Mouse (Mus musculus): ENCODE measurements at regions not wholly inside any gene's neighbourhood (a gene's known extent, or its start where the extent isn't known, plus 50 kb on each side); places are given as distances from the start of the nearest gene placed in this dataset.

DNA sequence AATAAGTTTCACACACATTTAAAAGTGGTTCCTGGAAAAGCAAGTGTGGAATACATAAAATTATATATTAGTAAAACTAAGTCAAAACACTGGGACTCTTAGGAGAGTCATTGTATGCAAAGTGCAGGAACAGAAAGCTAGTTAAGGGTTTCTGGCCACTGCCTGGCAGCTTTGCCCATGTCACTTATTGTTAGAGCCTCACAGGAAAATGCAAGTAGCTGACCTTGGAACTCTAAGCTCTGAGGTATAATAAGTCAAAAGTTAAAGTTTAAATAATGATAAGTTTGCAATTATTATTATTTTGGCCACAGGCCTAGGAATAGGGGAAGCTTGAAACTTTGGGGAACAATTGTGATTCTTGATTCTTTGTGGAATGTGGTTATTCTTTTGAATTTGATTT lies 3858.8 kb downstream of the 9330182O14Rik start:
- no peak overlapping the region for H3K4me3 ChIP-seq (ENCODE audit: insufficient read depth, low read depth, low read length)
- H3K27ac ChIP-seq (ENCODE audit: insufficient read depth, low read depth, low read length): no peak overlapping the region
- H3K4me1 ChIP-seq (ENCODE audit: control insufficient read depth, insufficient read depth, low read length): no peaks in the 10 kb centered on the region
- H3K36me3 ChIP-seq (ENCODE audit: control insufficient read depth, insufficient read depth, low read length): no peaks in the 10 kb centered on the region
- TF ChIP-seq CTCF (conservative IDR thresholded peaks at IDR 0.05; ENCODE audit: insufficient read depth, insufficient read length, low read depth, low read length): no peak
- no peak for TF ChIP-seq POLR2A (IDR thresholded peaks at IDR 0.05; ENCODE audit: low read depth, low read length)
- peak; percentile 64 for DNase-seq
- no peaks in the 10 kb centered on the region for H3K27me3 ChIP-seq (replicated peaks; ENCODE audit: control insufficient read depth, insufficient read depth, low read length)

DNA sequence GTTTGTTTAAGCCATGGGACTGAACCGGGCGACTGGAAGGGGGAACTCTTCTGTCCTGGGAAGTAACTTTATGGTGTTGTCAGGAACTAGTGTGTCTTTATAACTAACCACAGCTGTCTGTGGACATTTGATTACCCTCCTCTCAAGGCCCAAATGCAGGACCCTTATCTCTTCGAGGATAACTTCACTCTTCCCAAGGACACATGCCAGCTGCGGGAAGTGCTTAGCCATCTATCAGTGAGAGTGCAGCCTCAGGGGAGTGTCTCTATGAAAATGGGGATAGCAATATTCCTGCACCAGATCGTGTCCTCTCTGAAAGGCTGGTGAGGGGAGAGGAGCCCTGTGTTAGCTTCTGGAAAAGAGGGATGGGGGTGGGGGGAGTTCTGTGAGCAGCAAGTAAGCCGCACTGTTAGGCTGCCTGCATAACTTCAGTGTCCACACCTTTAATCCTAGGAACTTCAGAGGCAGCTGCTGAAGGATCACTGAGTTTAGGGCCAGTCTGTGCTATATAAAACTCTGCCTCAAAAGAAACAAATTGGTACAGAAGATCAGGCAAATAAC lies 3892.4 kb downstream of the 9330182O14Rik start:
- DNase-seq: no peak
- H3K27ac ChIP-seq (ENCODE audit: insufficient read depth, low read depth, low read length): no peak overlapping the region
- H3K4me3 ChIP-seq (ENCODE audit: insufficient read depth, low read depth, low read length): no peak overlapping the region
- H3K27me3 ChIP-seq (replicated peaks; ENCODE audit: control insufficient read depth, insufficient read depth, low read length): no peaks in the 10 kb centered on the region
- no peak for TF ChIP-seq CTCF (conservative IDR thresholded peaks at IDR 0.05; ENCODE audit: insufficient read depth, insufficient read length, low read depth, low read length)
- no peak for TF ChIP-seq POLR2A (IDR thresholded peaks at IDR 0.05; ENCODE audit: low read depth, low read length)
- no peaks in the 10 kb centered on the region for H3K36me3 ChIP-seq (ENCODE audit: control insufficient read depth, insufficient read depth, low read length)
- WGBS: 32% methylated on average over 6 of the region's 6 CpGs
- no peaks in the 10 kb centered on the region for H3K4me1 ChIP-seq (ENCODE audit: control insufficient read depth, insufficient read depth, low read length)

DNA sequence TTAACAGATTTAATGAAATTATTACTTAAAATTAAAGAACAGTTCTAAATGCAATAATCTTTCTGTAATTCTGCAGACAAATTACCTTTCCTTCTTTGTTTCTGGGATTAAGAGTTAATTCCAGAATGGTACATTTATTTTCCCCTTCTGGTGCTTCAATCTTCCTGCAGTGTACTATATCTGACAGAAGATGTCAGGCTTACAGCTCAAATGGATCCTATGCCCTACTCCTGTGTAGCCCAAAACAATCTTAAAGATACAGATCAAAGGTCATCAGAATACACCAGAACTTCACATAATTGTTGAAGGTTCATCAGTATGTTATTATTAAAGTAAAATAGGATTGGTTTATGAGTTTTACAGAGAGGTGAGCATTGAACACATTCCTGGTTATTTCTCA lies 3901.7 kb downstream of the 9330182O14Rik start:
- Histone ChIP-seq H3K36me3 (ENCODE audit: control insufficient read depth, insufficient read depth, low read length) (no peaks in the 10 kb centered on the region), H3K4me1 (ENCODE audit: control insufficient read depth, insufficient read depth, low read length) (no peaks in the 10 kb centered on the region), H3K4me3 (ENCODE audit: insufficient read depth, low read depth, low read length) (no peak overlapping the region), H3K27me3 (replicated peaks; ENCODE audit: control insufficient read depth, insufficient read depth, low read length) (no peaks in the 10 kb centered on the region), H3K27ac (ENCODE audit: insufficient read depth, low read depth, low read length) (no peak overlapping the region)
- TF ChIP-seq POLR2A (IDR thresholded peaks at IDR 0.05; ENCODE audit: low read depth, low read length) (no peak), CTCF (conservative IDR thresholded peaks at IDR 0.05; ENCODE audit: insufficient read depth, insufficient read length, low read depth, low read length) (no peak)
- peak; percentile 25 for DNase-seq

- H3K27ac ChIP-seq (ENCODE audit: insufficient read depth, low read depth, low read length): no peak overlapping the region
- TF ChIP-seq POLR2A (IDR thresholded peaks at IDR 0.05; ENCODE audit: low read depth, low read length) (no peak), CTCF (conservative IDR thresholded peaks at IDR 0.05; ENCODE audit: insufficient read depth, insufficient read length, low read depth, low read length) (no peak)
- H3K36me3 ChIP-seq (ENCODE audit: control insufficient read depth, insufficient read depth, low read length): no peaks in the 10 kb centered on the region
- H3K4me3 ChIP-seq (ENCODE audit: insufficient read depth, low read depth, low read length): no peak overlapping the region
- H3K27me3 ChIP-seq (replicated peaks; ENCODE audit: control insufficient read depth, insufficient read depth, low read length): no peaks in the 10 kb centered on the region
- no peak for DNase-seq
- no peaks in the 10 kb centered on the region for H3K4me1 ChIP-seq (ENCODE audit: control insufficient read depth, insufficient read depth, low read length)
Measured at GRCm38 (mm10) chr15:44037893-44038292, 3903.7 kb downstream of the 9330182O14Rik start.

DNA sequence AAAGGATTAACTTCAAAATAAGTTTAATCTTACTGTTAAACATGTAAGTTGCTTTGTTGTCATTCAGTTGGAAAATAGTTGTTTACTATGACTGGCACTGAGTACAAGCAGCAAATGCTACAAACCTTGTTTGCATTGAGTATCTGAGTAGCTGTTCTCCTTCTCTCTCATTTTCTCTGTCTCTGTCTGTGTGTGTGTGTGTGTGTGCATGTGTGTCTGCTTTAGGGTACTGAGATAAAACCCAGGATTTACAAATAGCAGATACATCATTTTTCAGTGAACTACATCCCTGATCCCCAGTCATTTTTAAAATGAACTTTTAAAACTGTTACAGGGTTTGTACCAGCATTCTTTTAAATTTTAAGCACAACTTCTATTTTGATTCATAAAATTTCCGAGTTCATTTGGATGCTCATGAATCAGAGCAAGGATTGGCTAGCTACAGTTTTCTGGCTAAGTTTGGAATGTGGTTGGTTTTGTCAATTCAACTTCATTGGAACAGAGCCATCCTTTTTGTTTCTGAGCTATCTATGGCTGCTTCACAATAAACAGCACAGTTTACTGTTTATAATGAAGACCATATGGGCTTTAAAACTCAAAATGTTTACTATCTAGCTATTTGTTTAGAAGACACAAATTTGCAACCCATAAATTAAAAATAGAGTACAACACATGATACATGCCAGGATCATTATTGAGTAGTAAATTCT lies 3916.6 kb downstream of the 9330182O14Rik start:
- Histone ChIP-seq H3K27me3 (replicated peaks; ENCODE audit: control insufficient read depth, insufficient read depth, low read length) (no peaks in the 10 kb centered on the region), H3K36me3 (ENCODE audit: control insufficient read depth, insufficient read depth, low read length) (no peaks in the 10 kb centered on the region), H3K4me3 (ENCODE audit: insufficient read depth, low read depth, low read length) (no peak overlapping the region), H3K27ac (ENCODE audit: insufficient read depth, low read depth, low read length) (no peak overlapping the region), H3K4me1 (ENCODE audit: control insufficient read depth, insufficient read depth, low read length) (no peaks in the 10 kb centered on the region)
- 53% methylated on average over 1 of the region's 1 CpGs for WGBS
- TF ChIP-seq CTCF (conservative IDR thresholded peaks at IDR 0.05; ENCODE audit: insufficient read depth, insufficient read length, low read depth, low read length): no peak
- DNase-seq: no peak

DNA sequence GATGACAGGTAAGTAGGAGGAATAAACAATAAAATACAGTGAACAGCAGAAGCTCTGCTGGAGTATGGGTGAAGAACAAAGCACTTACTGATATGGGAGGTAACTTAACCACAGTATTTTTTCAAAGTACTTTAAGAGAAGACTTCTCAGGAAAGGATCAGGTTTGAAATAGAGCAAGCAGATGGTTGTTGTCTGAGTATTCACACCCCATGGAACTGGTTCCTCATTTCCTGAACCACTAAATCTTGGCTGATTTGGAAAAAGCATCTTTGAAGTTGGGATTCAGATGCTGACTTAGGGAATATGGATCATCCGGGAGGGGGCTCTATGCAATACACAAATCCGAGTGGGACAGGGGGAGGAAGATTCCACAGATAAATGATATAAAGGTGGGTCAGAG lies 3930.7 kb downstream of the 9330182O14Rik start:
- no peaks in the 10 kb centered on the region for H3K4me1 ChIP-seq (ENCODE audit: control insufficient read depth, insufficient read depth, low read length)
- H3K4me3 ChIP-seq (ENCODE audit: insufficient read depth, low read depth, low read length): no peak overlapping the region
- H3K27ac ChIP-seq (ENCODE audit: insufficient read depth, low read depth, low read length): no peak overlapping the region
- no peaks in the 10 kb centered on the region for H3K27me3 ChIP-seq (replicated peaks; ENCODE audit: control insufficient read depth, insufficient read depth, low read length)
- no peaks in the 10 kb centered on the region for H3K36me3 ChIP-seq (ENCODE audit: control insufficient read depth, insufficient read depth, low read length)
- no peak for TF ChIP-seq CTCF (conservative IDR thresholded peaks at IDR 0.05; ENCODE audit: insufficient read depth, insufficient read length, low read depth, low read length)
- no peak for TF ChIP-seq POLR2A (IDR thresholded peaks at IDR 0.05; ENCODE audit: low read depth, low read length)
- no peak for DNase-seq
- 39% methylated on average over 2 of the region's 2 CpGs for WGBS

- peak; percentile 87 for DNase-seq
- WGBS: 36% methylated on average over 1 of the region's 1 CpGs
- Histone ChIP-seq H3K36me3 (ENCODE audit: control insufficient read depth, insufficient read depth, low read length) (no peaks in the 10 kb centered on the region), H3K4me1 (ENCODE audit: control insufficient read depth, insufficient read depth, low read length) (peaks cover 7% of the 10 kb centered on the region; the same call in 1 of the 2 replicates), H3K27me3 (replicated peaks; ENCODE audit: control insufficient read depth, insufficient read depth, low read length) (no peaks in the 10 kb centered on the region), H3K27ac (ENCODE audit: insufficient read depth, low read depth, low read length) (no peak overlapping the region), H3K4me3 (ENCODE audit: insufficient read depth, low read depth, low read length) (no peak overlapping the region)
- TF ChIP-seq POLR2A (IDR thresholded peaks at IDR 0.05; ENCODE audit: low read depth, low read length): no peak
- no peak for TF ChIP-seq CTCF (conservative IDR thresholded peaks at IDR 0.05; ENCODE audit: insufficient read depth, insufficient read length, low read depth, low read length)
Measured at GRCm38 (mm10) chr15:44083680-44084079, 3949.5 kb downstream of the 9330182O14Rik start.

Data from kidney, adult 2 months (tissue).